Mouse (Mus musculus) bone marrow macrophage, adult 2 months (primary cell): ENCODE measurements around the gene Gm20662. TPM values are rescaled to one million over a fixed set of nuclear protein-coding genes. Genes with fewer than 3 reads are reported as not detected.

Source experiments
- H3K27ac ChIP-seq: 2 replicates; pipeline ENCODE4 v1.5.1; 2012; ENCODE audit warnings: low read depth, low read length; ENCODE audit not compliant: insufficient read depth
- H3K4me1 ChIP-seq: 2 replicates; pipeline ENCODE4 v1.6.1; 2012; ENCODE audit warnings: low read length; ENCODE audit not compliant: control insufficient read depth, insufficient read depth
- H3K4me3 ChIP-seq: 2 replicates; pipeline ENCODE4 v1.5.1; 2012; ENCODE audit warnings: mild to moderate bottlenecking, low read length, moderate library complexity; ENCODE audit not compliant: insufficient read depth
- CTCF ChIP-seq: IDR thresholded peaks from 2 replicates; pipeline ENCODE4 v1.5.1; 2012; ENCODE audit warnings: low read depth, mild to moderate bottlenecking, low read length, moderate library complexity
- POLR2A ChIP-seq: IDR thresholded peaks from 2 replicates; pipeline ENCODE4 v1.6.1; 2012; ENCODE audit warnings: mild to moderate bottlenecking, low read depth, low read length, borderline replicate concordance
- polyA plus RNA-seq: library from polyadenylated mRNA; stranded (reverse); fragments of >200 nt; gene quantifications from 2 replicates; pipeline ENCODE4 v1.2.4, GENCODE M21; 2012; ENCODE audit not compliant: missing spikeins, insufficient read depth, insufficient read length

Gene Gm20662
- polyA plus RNA-seq, 1 experiment, result not detected

DNA sequence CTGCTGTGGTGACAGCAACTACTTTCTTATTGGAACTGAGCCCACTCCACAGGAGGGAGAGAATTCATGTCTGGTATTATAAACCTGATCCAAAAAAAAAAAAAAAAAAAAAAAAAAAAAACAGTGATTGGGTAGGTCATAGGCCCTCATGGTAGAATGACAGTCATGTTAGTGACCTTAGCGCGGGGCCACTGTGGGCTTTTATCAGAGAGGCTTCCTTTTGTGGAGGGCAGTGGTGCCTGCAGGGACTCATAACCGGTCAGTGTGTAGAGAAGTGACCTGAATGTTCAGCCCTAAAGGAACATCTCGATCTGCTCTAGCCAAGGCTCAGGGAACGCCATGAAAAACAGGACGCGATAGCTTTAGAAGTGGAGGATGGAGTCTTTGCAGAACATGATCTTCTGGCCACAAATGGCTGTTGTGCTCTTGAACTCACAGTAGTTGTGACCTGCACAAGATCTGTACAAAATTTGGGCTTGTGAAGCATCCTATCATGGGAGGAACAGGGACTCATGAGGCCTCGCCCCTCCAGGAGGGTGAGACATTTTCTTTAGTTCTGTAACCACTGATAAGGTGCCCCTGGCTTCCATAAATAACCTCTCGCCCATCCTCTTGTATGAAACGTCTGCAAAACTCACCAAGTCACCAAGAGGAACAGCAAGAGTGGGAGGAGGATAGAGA lies 21.5 kb upstream of the Gm20662 start:
- H3K4me3 ChIP-seq, result peak overlapping the region; percentile 6; the same call in 1 of the 2 replicates
- H3K4me1 ChIP-seq, result peaks cover 29% of the 10 kb centered on the region
- peak overlapping the region; percentile 60 for H3K27ac ChIP-seq

DNA sequence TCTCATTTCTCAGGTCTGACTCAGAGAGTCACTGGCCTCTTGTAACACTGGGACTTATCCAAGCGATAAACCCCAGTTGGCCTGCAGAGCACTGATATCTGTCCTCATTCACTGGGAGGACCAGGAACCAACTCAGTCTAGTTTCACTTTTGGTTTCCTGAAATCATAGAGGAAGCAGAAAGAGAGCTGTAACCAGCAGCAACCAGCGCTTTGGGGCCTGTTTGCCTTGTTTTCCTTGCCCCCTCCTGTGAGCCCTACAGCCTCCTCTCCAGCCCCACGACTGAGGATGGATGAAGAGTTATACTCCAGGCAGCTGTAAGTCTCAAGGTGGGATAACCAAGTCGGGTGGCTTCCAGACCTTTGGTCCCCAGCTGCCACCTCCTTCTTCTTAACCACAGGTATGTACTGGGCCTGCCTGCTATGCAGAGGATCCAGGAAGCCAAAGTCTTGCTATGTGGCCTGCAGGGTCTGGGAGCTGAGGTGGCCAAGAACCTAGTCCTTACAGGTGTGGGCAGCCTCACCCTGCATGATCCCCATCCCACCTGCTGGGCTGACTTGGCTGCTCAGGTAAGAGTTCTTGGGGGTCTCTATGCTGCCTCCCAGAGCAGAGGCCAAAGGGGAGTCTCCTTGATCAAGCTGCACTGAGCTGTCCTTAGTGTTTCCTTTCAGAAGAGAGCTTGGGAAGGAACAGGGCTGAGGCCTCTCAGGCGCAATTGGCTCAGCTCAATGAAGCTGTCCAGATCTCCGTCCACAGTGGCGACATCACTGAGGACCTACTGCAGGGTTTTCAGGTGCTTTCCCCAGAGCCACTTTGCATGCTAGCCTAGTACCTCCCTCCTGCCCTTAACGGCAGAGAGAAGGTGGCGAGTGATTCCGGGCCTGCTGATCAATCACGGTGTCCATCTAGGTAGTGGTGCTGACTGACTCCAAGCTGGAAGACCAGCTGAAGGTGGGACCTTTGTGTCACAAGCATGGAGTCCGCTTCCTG lies 20.5 kb upstream of the Gm20662 start, which contains the start of gene Uba7:
Uba7 (plus strand) TSS at position 107 of the 988 bp plus-strand sequence.
- H3K4me1 ChIP-seq, result peaks cover 35% of the 10 kb centered on the region
- peak within 1 kb of the TSS; percentile 65 for H3K4me3 ChIP-seq
- H3K27ac ChIP-seq, result peak within 1 kb of the TSS; percentile 84
- TF ChIP-seq POLR2A (no peak), CTCF (no peak)

More for the DNA sequence above, 21.5 kb upstream of the Gm20662 start:
- TF ChIP-seq CTCF, result no peak
- no peak for TF ChIP-seq POLR2A

DNA sequence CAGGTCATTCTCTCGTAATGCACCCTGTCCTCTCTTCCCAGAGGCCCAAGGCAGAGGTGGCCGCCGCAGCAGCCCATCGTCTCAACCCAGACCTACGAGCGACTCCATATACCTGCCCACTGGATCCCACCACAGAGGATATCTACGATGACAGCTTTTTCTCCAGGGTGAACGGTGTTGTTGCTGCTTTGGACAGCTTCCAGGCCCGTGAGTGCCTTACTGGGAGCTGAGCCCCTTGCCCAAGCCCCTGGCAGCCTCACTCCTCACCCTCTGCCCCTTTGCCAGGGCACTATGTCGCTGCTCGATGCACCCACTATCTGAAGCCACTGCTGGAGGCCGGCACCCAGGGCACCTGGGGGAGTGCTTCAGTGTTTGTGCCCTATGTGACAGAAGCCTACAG lies 17.3 kb upstream of the Gm20662 start:
- Histone ChIP-seq H3K4me3 (no peak overlapping the region), H3K4me1 (peaks cover 46% of the 10 kb centered on the region), H3K27ac (no peak overlapping the region)
- no peak for TF ChIP-seq POLR2A
- TF ChIP-seq CTCF, result no peak

DNA sequence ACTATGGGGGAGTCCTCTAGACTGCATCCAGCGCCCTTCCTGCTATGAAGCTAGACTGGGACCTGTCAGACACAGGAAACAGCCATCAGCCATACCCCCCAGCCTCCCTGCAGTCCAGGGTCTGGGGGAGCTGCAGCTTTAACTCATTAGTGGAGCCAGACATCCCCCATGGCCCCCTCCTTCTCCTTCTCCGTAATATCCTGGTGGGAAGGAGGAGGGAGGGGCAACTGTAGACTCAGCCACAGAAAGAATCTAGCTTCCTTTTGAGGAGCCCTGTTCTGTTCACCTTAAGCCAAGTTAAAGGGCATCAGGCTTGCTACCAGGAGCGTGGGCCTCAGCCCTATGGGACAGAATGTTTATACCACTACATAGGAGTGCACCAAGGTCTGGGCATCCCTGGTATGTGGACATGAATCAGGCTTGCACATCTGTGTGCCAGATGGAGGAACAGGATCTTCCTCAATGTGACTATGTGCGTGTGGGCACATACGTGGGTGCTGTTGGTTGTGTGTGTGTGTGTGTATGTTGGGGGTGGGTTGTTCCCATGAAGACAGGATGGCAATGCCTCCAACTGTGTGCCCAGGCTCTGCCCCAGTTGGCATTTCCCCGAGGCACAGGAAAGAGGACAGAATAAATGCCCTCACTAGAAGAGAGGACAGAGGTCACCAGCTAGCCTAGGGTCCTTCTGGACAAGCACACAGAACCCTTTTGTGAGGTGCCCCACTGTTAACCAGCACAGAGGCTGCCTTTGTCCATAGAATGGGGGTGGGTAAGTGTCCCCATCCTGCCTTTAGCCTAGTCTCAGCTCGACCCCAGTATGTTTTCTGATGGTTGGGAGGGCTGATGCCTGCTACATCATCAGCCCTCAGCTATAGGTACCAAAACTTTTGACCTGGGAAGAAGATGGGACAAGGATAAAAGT lies 14.2 kb upstream of the Gm20662 start:
- H3K4me3 ChIP-seq, result peak overlapping the region; percentile 5
- H3K4me1 ChIP-seq, result peaks cover 43% of the 10 kb centered on the region

DNA sequence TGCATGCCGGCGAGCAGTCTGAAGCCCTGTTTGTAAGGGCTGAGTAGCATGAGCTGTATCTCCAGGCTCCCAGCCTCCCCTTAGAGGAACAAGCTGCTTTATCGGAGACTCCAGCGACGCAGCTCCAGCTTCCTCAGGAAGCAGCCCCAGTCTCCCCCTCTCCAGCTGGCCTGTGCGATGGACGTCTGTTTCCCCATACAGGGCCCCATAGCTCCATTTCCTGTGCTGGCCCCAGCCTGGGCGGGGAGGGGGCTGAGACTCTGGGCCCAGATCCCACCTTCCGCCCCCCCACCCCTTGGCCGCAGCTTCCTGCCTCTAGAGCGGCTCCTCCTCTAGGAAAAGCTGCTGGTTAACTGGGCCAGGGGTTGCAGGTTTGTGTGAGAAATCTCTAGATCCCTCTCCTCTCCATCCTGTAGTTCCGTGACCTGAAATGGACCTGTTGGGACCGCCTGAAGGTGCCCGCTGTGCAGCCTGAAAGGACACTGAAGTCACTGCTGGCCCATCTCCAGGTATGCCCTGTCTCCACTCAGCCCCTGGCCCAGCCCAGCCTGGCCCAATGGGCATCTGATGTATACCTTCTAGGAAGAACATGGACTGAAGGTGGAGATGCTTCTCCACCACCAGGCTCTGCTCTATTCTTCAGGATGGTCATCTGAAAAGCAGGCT lies 13.3 kb upstream of the Gm20662 start, which contains the start of gene Gm20661:
Gm20661 (plus strand) TSS at position 378 of the 666 bp plus-strand sequence.
- peak within 1 kb of the TSS; percentile 89 for H3K27ac ChIP-seq
- peaks cover 50% of the 10 kb centered on the region for H3K4me1 ChIP-seq
- H3K4me3 ChIP-seq, result peak within 1 kb of the TSS; percentile 86
- TF ChIP-seq CTCF (no peak), POLR2A (no peak)

More for the DNA sequence above, 14.2 kb upstream of the Gm20662 start:
- peak overlapping the region; percentile 89 for H3K27ac ChIP-seq
- TF ChIP-seq POLR2A (no peak), CTCF (no peak)

DNA sequence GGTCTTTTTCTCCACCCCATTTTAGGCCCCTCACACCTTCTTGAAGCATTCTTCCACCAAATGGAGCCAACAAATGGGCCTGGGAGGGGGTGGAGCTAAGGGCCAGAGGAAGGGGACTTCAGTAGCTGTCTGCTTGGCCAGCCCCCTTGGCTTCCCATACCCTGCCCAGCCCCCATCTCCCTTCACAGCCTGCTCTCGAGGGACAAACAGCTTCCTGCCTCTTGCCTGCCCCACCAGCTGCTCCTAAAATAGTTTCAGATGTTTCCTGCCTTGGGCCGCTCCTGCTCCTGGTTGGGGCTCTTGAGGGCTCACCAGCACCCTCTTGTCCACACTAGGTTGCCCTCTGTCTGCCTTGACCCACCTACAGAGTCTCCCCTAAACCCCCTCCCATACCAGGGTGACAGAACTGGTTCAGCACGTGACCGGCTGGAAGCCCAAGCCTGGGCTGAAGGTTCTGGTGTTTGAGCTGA lies 12.7 kb upstream of the Gm20662 start:
- H3K4me3 ChIP-seq, result peak overlapping the region; percentile 86
- H3K4me1 ChIP-seq, result peaks cover 50% of the 10 kb centered on the region
- TF ChIP-seq CTCF (no peak), POLR2A (no peak)
- peak overlapping the region; percentile 89 for H3K27ac ChIP-seq

DNA sequence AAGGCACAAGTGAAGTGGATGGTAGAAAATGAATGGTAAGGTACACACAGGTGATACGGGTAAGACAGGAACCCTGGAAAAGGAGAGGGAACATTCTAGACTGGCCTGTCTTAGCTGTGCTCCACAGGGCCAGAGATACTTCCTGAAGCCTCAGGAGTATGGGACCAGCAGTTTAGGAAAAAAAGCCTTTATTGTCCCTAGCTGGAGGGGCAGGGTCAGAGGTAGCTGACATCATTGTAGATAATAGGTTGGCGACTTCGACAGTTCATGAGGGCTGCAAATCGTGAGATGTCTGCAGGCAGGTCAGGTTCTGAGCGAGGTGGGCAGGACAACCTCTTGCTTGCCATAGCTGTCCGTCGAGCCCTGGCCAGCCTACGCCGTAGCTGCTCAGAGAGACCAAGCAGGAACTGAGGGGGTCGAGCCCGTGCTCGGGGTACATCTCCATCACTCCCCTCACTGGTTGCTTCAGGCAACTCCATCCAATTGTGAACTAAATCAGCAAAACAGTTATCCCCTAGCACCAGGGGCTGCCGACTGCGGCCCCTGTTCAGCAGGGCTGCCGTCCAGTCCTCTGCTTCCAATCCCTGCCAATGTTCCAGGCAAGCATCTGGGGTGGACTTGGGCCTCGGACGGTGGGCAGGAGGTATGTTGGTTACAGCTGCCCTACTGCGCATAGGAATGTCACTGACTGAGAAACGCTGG lies 11.9 kb upstream of the Gm20662 start:
- H3K27ac ChIP-seq, result peak overlapping the region; percentile 89
- no peak for TF ChIP-seq POLR2A
- TF ChIP-seq CTCF, result no peak
- H3K4me3 ChIP-seq, result peak overlapping the region; percentile 86
- peaks cover 50% of the 10 kb centered on the region for H3K4me1 ChIP-seq

DNA sequence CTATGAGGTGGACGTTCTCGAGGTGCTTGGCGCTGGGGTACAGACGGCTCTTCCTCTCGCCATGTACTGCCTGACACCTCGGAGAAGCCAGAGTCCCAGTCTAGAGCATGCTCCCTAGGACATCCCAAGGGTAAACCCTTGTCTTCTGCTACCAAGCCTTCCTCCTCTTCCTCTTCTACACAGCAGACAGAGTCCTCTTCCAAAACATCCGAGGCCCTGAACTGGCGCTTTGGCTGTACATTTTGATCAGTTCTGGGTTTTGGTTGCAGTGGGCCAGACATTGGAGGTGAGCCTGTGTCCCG lies 11.4 kb upstream of the Gm20662 start:
- TF ChIP-seq CTCF, result no peak
- no peak for TF ChIP-seq POLR2A
- peak overlapping the region; percentile 86 for H3K4me3 ChIP-seq
- peak overlapping the region; percentile 89 for H3K27ac ChIP-seq
- peaks cover 47% of the 10 kb centered on the region for H3K4me1 ChIP-seq
